Mouse (Mus musculus) neural tube, postnatal 0 days (tissue): Measurements from ENCODE around the gene Rai14. TPM values are rescaled to one million over a fixed set of nuclear protein-coding genes. Genes with fewer than 3 reads are reported as not detected.

Experiments
- polyA plus RNA-seq: library from polyadenylated mRNA; unstranded; fragments of >200 nt; fragmentation: Nextera tagmentation; extraction: Ambion mirVana; gene quantifications from 2 replicates; pipeline ENCODE4 v1.2.1, GENCODE M21; 2015

Gene Rai14
- 4.8 and 5.6 TPM in 2 replicates for polyA plus RNA-seq

GRCm38 (mm10) chr15:10714409-10715138 lies at the start of gene Rai14:
Rai14 (minus strand) TSS chr15:10714624.

DNA sequence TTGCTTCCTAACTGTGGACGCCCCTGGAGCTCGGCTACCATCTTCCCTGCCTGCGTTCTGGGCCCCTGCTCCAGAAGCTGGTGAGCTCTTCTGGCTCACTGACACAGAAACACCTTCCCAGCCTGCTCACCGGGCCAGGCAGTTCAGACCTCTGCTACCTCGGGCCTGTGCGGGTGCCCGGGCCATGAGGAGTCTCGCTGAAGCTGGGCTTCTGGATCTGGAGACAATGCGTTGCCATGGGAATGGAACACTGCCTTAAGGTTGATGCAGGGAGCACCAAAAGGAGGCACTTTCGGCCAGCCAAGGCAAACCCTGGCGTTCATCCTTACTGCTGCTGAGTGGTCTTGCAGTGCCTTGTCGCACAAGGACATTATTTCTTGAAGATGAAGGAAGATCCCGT lies 156.0 kb downstream of the Rai14 start, which contains the start of gene Ttc23l:
Gene Ttc23l, minus strand, starts transcription at position 204 of the 400 bp plus-strand sequence.

Other genes starting within 250 kb of the Rai14 start
- 17.6 and 20.6 TPM in 2 replicates for gene Dnajc21, start 244.1 kb downstream of the Rai14 start, polyA plus RNA-seq
- 46.8 and 58.8 TPM in 2 replicates for gene Brix1, start 228.7 kb downstream of the Rai14 start, polyA plus RNA-seq
- gene Rad1, start 228.6 kb downstream of the Rai14 start, polyA plus RNA-seq: 21.4 and 21.8 TPM in 2 replicates
- not detected in 2 replicates for gene Ttc23l, start 156.0 kb downstream of the Rai14 start, polyA plus RNA-seq
- gene C1qtnf3, start 237.7 kb upstream of the Rai14 start, polyA plus RNA-seq: 8.8 and 9.2 TPM in 2 replicates